Mouse (Mus musculus) myocyte (in vitro differentiated cells): ENCODE data around the gene Echdc3. TPM values are rescaled to one million over a fixed set of nuclear protein-coding genes. Genes with fewer than 3 reads are reported as not detected.

Source experiments
- H3K27me3 ChIP-seq: one replicate; pipeline ENCODE4 v1.6.1; 2011; ENCODE audit not compliant: control insufficient read depth, insufficient read depth, insufficient read length
- H3K36me3 ChIP-seq: one replicate; pipeline ENCODE4 v1.6.1; 2011; ENCODE audit not compliant: control insufficient read depth, insufficient read depth
- H3K4me2 ChIP-seq: one replicate; pipeline ENCODE4 v1.6.1; 2011; ENCODE audit warnings: low read depth, control low read depth
- H3K4me3 ChIP-seq: one replicate; pipeline ENCODE4 v1.5.1; 2011; ENCODE audit warnings: mild to moderate bottlenecking, control low read depth, moderate library complexity
- H3K79me2 ChIP-seq: one replicate; pipeline ENCODE4 v1.6.1; 2011; ENCODE audit not compliant: control insufficient read depth, insufficient read depth
- H3ac ChIP-seq: one replicate; pipeline ENCODE4 v1.6.1; 2011; ENCODE audit not compliant: control insufficient read depth, insufficient read length
- CEBPB ChIP-seq: IDR thresholded peaks from 2 replicates; pipeline ENCODE4 v1.6.1; 2011; ENCODE audit warnings: mild to moderate bottlenecking, moderate library complexity; ENCODE audit not compliant: poor library complexity, insufficient read depth, severe bottlenecking
- E2F4 ChIP-seq: IDR thresholded peaks from one replicate; pipeline ENCODE4 v1.6.1; 2011; ENCODE audit warnings: mild to moderate bottlenecking, control low read depth, moderate library complexity; ENCODE audit not compliant: insufficient read depth
- MAX ChIP-seq: IDR thresholded peaks from one replicate; pipeline ENCODE4 v1.6.1; 2011; ENCODE audit warnings: low read depth, mild to moderate bottlenecking, control low read depth
- MYOD1 ChIP-seq, 3 experiments: IDR thresholded peaks; one replicate each; pipeline ENCODE4 v1.6.1; 2011; ENCODE audit warnings: control low read depth in 2 of 3, low read depth in 2 of 3, mild to moderate bottlenecking in 2 of 3, moderate library complexity in 1 of 3; ENCODE audit not compliant: insufficient read length in 2 of 3, control insufficient read depth in 1 of 3
- MYOG ChIP-seq, 3 experiments: IDR thresholded peaks; one replicate each; pipeline ENCODE4 v1.6.1; 2011; ENCODE audit warnings: control low read depth in 2 of 3, low read depth in 2 of 3, mild to moderate bottlenecking in 2 of 3; ENCODE audit not compliant: insufficient read length in 2 of 3, control insufficient read depth in 1 of 3, insufficient read depth in 1 of 3
- POLR2A ChIP-seq: IDR thresholded peaks from one replicate; pipeline ENCODE4 v1.6.1; 2011; ENCODE audit warnings: low read depth, mild to moderate bottlenecking, control low read depth, moderate library complexity; ENCODE audit not compliant: insufficient read length
- POLR2AphosphoS2 ChIP-seq: IDR thresholded peaks from one replicate; pipeline ENCODE4 v1.6.1; 2011; ENCODE audit warnings: low read depth, control low read depth; ENCODE audit not compliant: insufficient read length
- REST ChIP-seq: IDR thresholded peaks from one replicate; pipeline ENCODE4 v1.6.1; 2011; ENCODE audit warnings: mild to moderate bottlenecking, control low read depth, moderate library complexity; ENCODE audit not compliant: insufficient read depth, insufficient read length
- SRF ChIP-seq: IDR thresholded peaks from one replicate; pipeline ENCODE4 v1.6.1; 2011; ENCODE audit warnings: low read depth; ENCODE audit not compliant: control insufficient read depth, insufficient read length
- TCF12 ChIP-seq: IDR thresholded peaks from one replicate; pipeline ENCODE4 v1.6.1; 2011; ENCODE audit warnings: mild to moderate bottlenecking, control low read depth; ENCODE audit not compliant: poor library complexity, insufficient read depth, severe bottlenecking
- TCF3 ChIP-seq: IDR thresholded peaks from one replicate; pipeline ENCODE4 v1.6.1; 2011; ENCODE audit warnings: low read depth, control low read depth; ENCODE audit not compliant: insufficient read length
- USF1 ChIP-seq: IDR thresholded peaks from one replicate; pipeline ENCODE4 v1.6.1; 2011; ENCODE audit warnings: low read depth, mild to moderate bottlenecking, control low read depth, moderate library complexity
- polyA plus RNA-seq: library from polyadenylated mRNA; unstranded; fragments of >200 nt; fragmentation: generic; extraction: Trizol; gene quantifications from one replicate; pipeline ENCODE4 v1.2.1, GENCODE M21; 2012; ENCODE audit warnings: missing spikeins

Echdc3 gene
- polyA plus RNA-seq, 1 experiment = 2.3 TPM

GRCm38 (mm10) chr2:6229597-6230290 is 16.9 kb upstream of the Echdc3 start:
- H3K79me2 ChIP-seq = no peaks in the 10 kb centered on the region
- H3K4me3 ChIP-seq = no peak overlapping the region
- no peaks in the 10 kb centered on the region for H3K27me3 ChIP-seq
- H3K4me2 ChIP-seq = no peak overlapping the region
- no peaks in the 10 kb centered on the region for H3K36me3 ChIP-seq
- no peak for TF ChIP-seq TCF12
- no peak for TF ChIP-seq MYOG (IDR thresholded peaks at IDR 0.05; ENCODE audit: control insufficient read depth in 1 of 3, insufficient read depth in 1 of 3, insufficient read length in 2 of 3, low read depth in 2 of 3)
- no peak for TF ChIP-seq TCF3
- TF ChIP-seq POLR2A = no peak
- no peak for TF ChIP-seq USF1
- no peak for TF ChIP-seq SRF
- TF ChIP-seq CEBPB = no peak
- TF ChIP-seq MYOD1 (IDR thresholded peaks at IDR 0.05; ENCODE audit: control insufficient read depth in 1 of 3, insufficient read length in 2 of 3, low read depth in 2 of 3) = no peak
- TF ChIP-seq REST = no peak
- no peak for TF ChIP-seq MAX
- no peak for TF ChIP-seq POLR2AphosphoS2
- no peak for TF ChIP-seq E2F4
- H3ac ChIP-seq = no peak overlapping the region

GRCm38 (mm10) chr2:6227059-6227445 is 14.2 kb upstream of the Echdc3 start:
- H3K4me3 ChIP-seq = no peak overlapping the region
- no peaks in the 10 kb centered on the region for H3K36me3 ChIP-seq
- no peaks in the 10 kb centered on the region for H3K27me3 ChIP-seq
- H3K79me2 ChIP-seq = no peaks in the 10 kb centered on the region
- H3ac ChIP-seq = no peak overlapping the region
- no peak for TF ChIP-seq POLR2A
- TF ChIP-seq MYOD1 (IDR thresholded peaks at IDR 0.05; ENCODE audit: control insufficient read depth in 1 of 3, insufficient read length in 2 of 3, low read depth in 2 of 3) = no peak
- no peak for TF ChIP-seq TCF3
- no peak for TF ChIP-seq MAX
- no peak for TF ChIP-seq CEBPB
- TF ChIP-seq E2F4 = no peak
- no peak for TF ChIP-seq REST
- no peak for TF ChIP-seq USF1
- no peak for TF ChIP-seq TCF12
- no peak for TF ChIP-seq POLR2AphosphoS2
- no peak for TF ChIP-seq MYOG (IDR thresholded peaks at IDR 0.05; ENCODE audit: control insufficient read depth in 1 of 3, insufficient read depth in 1 of 3, insufficient read length in 2 of 3, low read depth in 2 of 3)
- no peak for TF ChIP-seq SRF
- no peak overlapping the region for H3K4me2 ChIP-seq

- Histone ChIP-seq H3K36me3 (no peaks in the 10 kb centered on the region), H3K27me3 (no peaks in the 10 kb centered on the region), H3K4me2 (no peak overlapping the region), H3K79me2 (no peaks in the 10 kb centered on the region), H3K4me3 (no peak overlapping the region), H3ac (no peak overlapping the region)
- TF ChIP-seq E2F4 (no peak), USF1 (no peak), SRF (no peak)
These were observed 13.7 kb upstream of the Echdc3 start for GRCm38 (mm10) chr2:6226361-6227058.

GRCm38 (mm10) chr2:6220141-6220805 is 7.4 kb upstream of the Echdc3 start:
- no peak overlapping the region for H3ac ChIP-seq
- H3K27me3 ChIP-seq = no peaks in the 10 kb centered on the region
- no peaks in the 10 kb centered on the region for H3K79me2 ChIP-seq
- no peak overlapping the region for H3K4me3 ChIP-seq
- H3K4me2 ChIP-seq = peak overlapping the region; percentile 22
- TF ChIP-seq POLR2AphosphoS2 = no peak
- no peak for TF ChIP-seq E2F4
- TF ChIP-seq MYOD1 (IDR thresholded peaks at IDR 0.05; ENCODE audit: control insufficient read depth in 1 of 3, insufficient read length in 2 of 3, low read depth in 2 of 3) = no peak
- no peak for TF ChIP-seq TCF3
- TF ChIP-seq CEBPB = no peak
- TF ChIP-seq MAX = no peak
- no peak for TF ChIP-seq MYOG (IDR thresholded peaks at IDR 0.05; ENCODE audit: control insufficient read depth in 1 of 3, insufficient read depth in 1 of 3, insufficient read length in 2 of 3, low read depth in 2 of 3)
- no peaks in the 10 kb centered on the region for H3K36me3 ChIP-seq

GRCm38 (mm10) chr2:6212327-6212723 is 508 bp downstream of the Echdc3 start:
- Histone ChIP-seq H3ac (no peak overlapping the region), H3K79me2 (no peaks in the 10 kb centered on the region), H3K4me3 (peak overlapping the region; percentile 36), H3K36me3 (no peaks in the 10 kb centered on the region), H3K27me3 (no peaks in the 10 kb centered on the region), H3K4me2 (peak overlapping the region; percentile 82)
- TF ChIP-seq SRF (no peak), MYOD1 (IDR thresholded peaks at IDR 0.05; ENCODE audit: control insufficient read depth in 1 of 3, insufficient read length in 2 of 3, low read depth in 2 of 3) (no peak), MYOG (IDR thresholded peaks at IDR 0.05; ENCODE audit: control insufficient read depth in 1 of 3, insufficient read depth in 1 of 3, insufficient read length in 2 of 3, low read depth in 2 of 3) (no peak), CEBPB (no peak), TCF12 (no peak), POLR2A (no peak), REST (no peak), E2F4 (no peak), POLR2AphosphoS2 (no peak), USF1 (no peak), TCF3 (no peak), MAX (no peak)
